Mouse (Mus musculus): Measurements from ENCODE around the gene Sh2d3c. TPM values are rescaled to one million over a fixed set of nuclear protein-coding genes. Genes with fewer than 3 reads are reported as not detected.

The Sh2d3c gene
- total and polyA plus RNA-seq, 2 experiments from 2014 or later, result 46.2 to 54.4 TPM

DNA sequence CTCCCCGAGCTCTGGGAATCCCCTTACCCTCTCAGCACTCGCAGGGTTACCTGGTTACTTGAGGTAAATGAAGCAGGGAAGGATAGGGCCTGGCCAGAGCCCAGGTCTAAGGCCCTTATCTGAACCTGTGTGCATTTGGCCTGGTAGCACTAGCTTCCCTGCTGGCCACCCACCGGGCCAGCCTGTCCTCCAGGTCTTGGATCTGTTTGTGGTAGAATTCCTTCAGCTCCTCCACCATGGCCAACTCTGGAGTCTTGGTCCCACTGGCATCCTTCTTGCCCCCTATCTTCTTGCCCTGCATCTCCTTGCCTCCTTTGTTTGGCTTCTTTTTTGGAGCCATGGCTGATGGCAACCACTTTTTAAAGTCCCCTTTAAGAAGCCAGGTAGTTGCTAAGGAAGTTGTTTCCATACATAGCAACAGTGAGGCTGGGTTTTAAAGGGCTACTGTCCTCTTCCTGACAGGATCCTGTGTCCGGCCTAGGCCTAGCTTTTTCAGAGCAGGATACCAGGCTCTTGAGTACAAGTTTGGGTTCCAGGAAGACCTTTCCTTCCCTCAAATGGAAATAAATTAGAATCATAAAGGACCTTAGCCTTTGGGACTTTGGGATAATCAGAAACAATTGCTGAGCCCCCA is 63.3 kb downstream of the Sh2d3c start, which contains the start of gene Cfap157:
Gene Cfap157 (minus strand): TSS at position 381 of the 634 bp plus-strand sequence.
- ATAC-seq (ENCODE audit: low FRiP score), result no peak
- DNase-seq (ENCODE audit: low spot score), result peak; percentile 71
- H3K9me3 ChIP-seq (ENCODE audit: low read length), result no peaks in the 10 kb centered on the region
- peak within 1 kb of the TSS; percentile 52 for H3K27ac ChIP-seq (ENCODE audit: low read depth, low read length)
- no peaks in the 10 kb centered on the region for H3K27me3 ChIP-seq (ENCODE audit: insufficient read depth, low read length)
- H3K36me3 ChIP-seq (ENCODE audit: insufficient read depth, low read length), result peaks cover 5% of the 10 kb centered on the region; the same call in 1 of the 2 replicates
- no peak for TF ChIP-seq CTCF (IDR thresholded peaks at IDR 0.05)
- peak within 1 kb of the TSS; percentile 31 for H3K4me2 ChIP-seq (ENCODE audit: low read depth, low read length, poor library complexity, severe bottlenecking)
- no peaks in the 10 kb centered on the region for H3K4me1 ChIP-seq (ENCODE audit: insufficient read depth, low read length)
- peak within 1 kb of the TSS; percentile 6; the same call in 1 of the 2 replicates for H3K4me3 ChIP-seq (ENCODE audit: low read depth, low read length)
- WGBS, result 61% methylated on average over 4 of the region's 4 CpGs
- H3K9ac ChIP-seq (replicated peaks; ENCODE audit: low read length, poor library complexity, severe bottlenecking), result no peak within 1 kb of the TSS

DNA sequence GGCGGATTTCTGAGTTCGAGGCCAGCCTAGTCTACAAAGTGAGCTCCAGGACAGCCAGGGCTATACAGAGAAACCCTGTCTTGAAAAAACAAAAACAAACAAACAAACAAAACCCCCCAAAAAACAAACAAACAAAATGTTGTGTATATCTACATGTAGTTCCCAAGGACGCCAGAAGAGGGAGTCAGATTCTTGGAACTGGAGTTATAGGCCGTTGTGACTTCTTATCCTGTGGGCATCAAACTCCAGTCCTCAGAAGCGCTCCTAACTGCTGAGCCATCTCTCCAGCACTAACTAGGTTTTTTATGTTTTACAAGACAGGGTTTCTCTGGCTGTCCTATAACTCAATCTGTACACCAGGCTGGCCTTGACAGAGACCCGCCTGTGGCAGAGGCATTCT is 66.3 kb downstream of the Sh2d3c start:
- Histone ChIP-seq H3K4me3 (ENCODE audit: low read depth, low read length) (no peak overlapping the region), H3K36me3 (ENCODE audit: insufficient read depth, low read length) (peaks cover 28% of the 10 kb centered on the region), H3K4me2 (ENCODE audit: low read depth, low read length, poor library complexity, severe bottlenecking) (no peak overlapping the region), H3K4me1 (ENCODE audit: insufficient read depth, low read length) (no peaks in the 10 kb centered on the region), H3K27me3 (ENCODE audit: insufficient read depth, low read length) (no peaks in the 10 kb centered on the region), H3K9ac (replicated peaks; ENCODE audit: low read length, poor library complexity, severe bottlenecking) (no peak overlapping the region), H3K9me3 (ENCODE audit: low read length) (no peaks in the 10 kb centered on the region), H3K27ac (ENCODE audit: low read depth, low read length) (no peak overlapping the region)
- DNase-seq (ENCODE audit: low spot score) (peak; percentile 64), ATAC-seq (ENCODE audit: low FRiP score) (no peak)
- WGBS, result 67% methylated on average over 6 of the region's 6 CpGs
- TF ChIP-seq CTCF (IDR thresholded peaks at IDR 0.05), result peak; percentile 66

DNA sequence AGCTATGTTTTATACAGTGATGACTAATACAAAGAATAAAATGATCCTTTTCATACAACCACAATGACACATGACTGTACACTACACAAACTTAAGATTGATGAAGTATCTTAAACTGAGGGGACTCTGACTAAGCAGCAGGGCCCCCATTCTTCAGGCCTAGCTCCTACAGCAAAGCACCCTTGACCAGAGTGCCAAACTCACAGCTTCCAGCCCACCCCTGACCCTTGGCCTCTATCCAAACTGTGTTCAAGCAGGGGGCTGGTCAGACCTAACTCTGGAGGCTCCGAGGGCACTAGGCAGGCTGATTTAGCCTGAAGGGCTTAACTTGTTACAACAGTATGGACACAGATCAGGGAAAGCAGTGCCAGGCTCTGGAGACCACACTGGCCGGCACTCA is 67.7 kb downstream of the Sh2d3c start:
- no peaks in the 10 kb centered on the region for H3K9me3 ChIP-seq (ENCODE audit: low read length)
- no peak overlapping the region for H3K27ac ChIP-seq (ENCODE audit: low read depth, low read length)
- ATAC-seq (ENCODE audit: low FRiP score) (no peak), DNase-seq (ENCODE audit: low spot score) (no peak)
- no peaks in the 10 kb centered on the region for H3K4me1 ChIP-seq (ENCODE audit: insufficient read depth, low read length)
- H3K27me3 ChIP-seq (ENCODE audit: insufficient read depth, low read length), result no peaks in the 10 kb centered on the region
- 60% methylated on average over 2 of the region's 2 CpGs for WGBS
- no peak overlapping the region for H3K4me3 ChIP-seq (ENCODE audit: low read depth, low read length)
- TF ChIP-seq CTCF (IDR thresholded peaks at IDR 0.05), result no peak
- H3K4me2 ChIP-seq (ENCODE audit: low read depth, low read length, poor library complexity, severe bottlenecking), result no peak overlapping the region
- no peak overlapping the region for H3K9ac ChIP-seq (replicated peaks; ENCODE audit: low read length, poor library complexity, severe bottlenecking)
- peaks cover 33% of the 10 kb centered on the region for H3K36me3 ChIP-seq (ENCODE audit: insufficient read depth, low read length)

GRCm38 (mm10) chr2:32791297-32791696 is 70.4 kb downstream of the Sh2d3c start:
- DNase-seq (ENCODE audit: low spot score) (no peak), ATAC-seq (ENCODE audit: low FRiP score) (no peak)
- Histone ChIP-seq H3K4me2 (ENCODE audit: low read depth, low read length, poor library complexity, severe bottlenecking) (no peak overlapping the region), H3K4me3 (ENCODE audit: low read depth, low read length) (no peak overlapping the region), H3K9me3 (ENCODE audit: low read length) (no peaks in the 10 kb centered on the region), H3K9ac (replicated peaks; ENCODE audit: low read length, poor library complexity, severe bottlenecking) (no peak overlapping the region), H3K27ac (ENCODE audit: low read depth, low read length) (no peak overlapping the region), H3K27me3 (ENCODE audit: insufficient read depth, low read length) (no peaks in the 10 kb centered on the region), H3K4me1 (ENCODE audit: insufficient read depth, low read length) (no peaks in the 10 kb centered on the region), H3K36me3 (ENCODE audit: insufficient read depth, low read length) (peaks cover 58% of the 10 kb centered on the region)
- 65% methylated on average over 6 of the region's 6 CpGs for WGBS
- no peak for TF ChIP-seq CTCF (IDR thresholded peaks at IDR 0.05)

- no peak overlapping the region for H3K27ac ChIP-seq (ENCODE audit: low read depth, low read length)
- ATAC-seq (ENCODE audit: low FRiP score), result no peak
- H3K27me3 ChIP-seq (ENCODE audit: insufficient read depth, low read length), result no peaks in the 10 kb centered on the region
- WGBS, result 84% methylated on average over 13 of the region's 13 CpGs
- peaks cover 78% of the 10 kb centered on the region for H3K36me3 ChIP-seq (ENCODE audit: insufficient read depth, low read length)
- H3K9me3 ChIP-seq (ENCODE audit: low read length), result no peaks in the 10 kb centered on the region
- no peak overlapping the region for H3K9ac ChIP-seq (replicated peaks; ENCODE audit: low read length, poor library complexity, severe bottlenecking)
- H3K4me1 ChIP-seq (ENCODE audit: insufficient read depth, low read length), result no peaks in the 10 kb centered on the region
- no peak for DNase-seq (ENCODE audit: low spot score)
- H3K4me2 ChIP-seq (ENCODE audit: low read depth, low read length, poor library complexity, severe bottlenecking), result no peak overlapping the region
- H3K4me3 ChIP-seq (ENCODE audit: low read depth, low read length), result no peak overlapping the region
- no peak for TF ChIP-seq CTCF (IDR thresholded peaks at IDR 0.05)
Measured at GRCm38 (mm10) chr2:32795748-32796418, 75.0 kb downstream of the Sh2d3c start.

DNA sequence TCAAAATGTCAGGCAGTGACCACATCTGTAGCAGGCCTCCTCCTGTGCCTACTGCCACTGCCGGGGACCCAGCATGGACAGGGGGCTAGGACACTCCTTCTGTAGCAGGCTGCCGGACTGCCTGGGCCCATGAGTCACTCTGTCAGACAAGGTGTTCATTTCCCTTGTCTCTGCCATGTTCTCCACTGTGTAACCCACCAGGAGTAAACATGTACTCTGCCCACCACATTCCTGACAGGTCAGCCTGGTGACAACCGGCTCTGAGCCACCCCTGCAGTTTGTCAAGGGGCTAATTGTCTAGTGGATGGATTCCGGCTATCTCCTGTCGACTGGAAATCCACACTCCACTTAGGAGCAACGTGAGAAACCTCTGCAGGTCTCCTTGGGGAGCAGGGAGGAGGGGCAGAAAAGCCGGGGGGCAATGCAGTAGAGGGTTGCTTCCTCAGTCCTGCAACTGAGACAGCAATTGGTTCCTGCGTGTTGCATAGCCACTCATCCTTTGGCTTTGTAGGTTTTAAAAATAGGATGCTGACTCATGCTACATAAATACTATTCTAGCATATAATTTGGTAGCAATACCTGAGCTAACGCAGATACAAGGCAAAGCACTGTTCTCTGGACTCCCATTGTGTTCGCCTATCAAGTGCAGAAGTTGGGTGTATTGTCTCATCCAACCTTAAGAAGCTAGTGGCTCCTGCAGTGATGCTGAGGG is 77.6 kb downstream of the Sh2d3c start:
- Histone ChIP-seq H3K9ac (replicated peaks; ENCODE audit: low read length, poor library complexity, severe bottlenecking) (no peak overlapping the region), H3K4me3 (ENCODE audit: low read depth, low read length) (no peak overlapping the region), H3K4me2 (ENCODE audit: low read depth, low read length, poor library complexity, severe bottlenecking) (no peak overlapping the region), H3K27me3 (ENCODE audit: insufficient read depth, low read length) (no peaks in the 10 kb centered on the region), H3K4me1 (ENCODE audit: insufficient read depth, low read length) (no peaks in the 10 kb centered on the region), H3K9me3 (ENCODE audit: low read length) (no peaks in the 10 kb centered on the region), H3K27ac (ENCODE audit: low read depth, low read length) (no peak overlapping the region), H3K36me3 (ENCODE audit: insufficient read depth, low read length) (peaks cover 83% of the 10 kb centered on the region)
- WGBS, result 73% methylated on average over 10 of the region's 10 CpGs
- no peak for DNase-seq (ENCODE audit: low spot score)
- no peak for TF ChIP-seq CTCF (IDR thresholded peaks at IDR 0.05)
- ATAC-seq (ENCODE audit: low FRiP score), result no peak

MicroRNA genes within 50 kb of the gene (microRNA counts, 519-probe panel; counts per million panel counts)
- microRNA mmu-miR-2861, result 528 counts per million, percentile 58 among the panel's probes with 10 or more counts

Small RNA genes within 50 kb of the gene (microRNA-seq; reads per million reads assigned to microRNA genes)
- gene Gm47291 (ENCODE audit: borderline number of aligned reads) (not detected), gene Mir2861 (ENCODE audit: borderline number of aligned reads) (not detected), gene Mir3960 (ENCODE audit: borderline number of aligned reads) (not detected), gene Mir8093 (ENCODE audit: borderline number of aligned reads) (not detected)

Other genes starting within 250 kb of the Sh2d3c start
- 21.5 and 24.4 TPM in 2 replicates for gene Fam102a, start 185.7 kb upstream of the Sh2d3c start, total RNA-seq (2014; rRNA removed)
- 6.8 and 7.2 TPM in 2 replicates for gene Fam102a, start 185.7 kb upstream of the Sh2d3c start, polyA plus RNA-seq (2015; fragmentation: Nextera tagmentation; extraction: Ambion mirVana)
- gene Dpm2, start 150.2 kb upstream of the Sh2d3c start, total RNA-seq (2014; rRNA removed), result 70.0 and 73.3 TPM in 2 replicates
- 135 and 143 TPM in 2 replicates for gene Dpm2, start 150.2 kb upstream of the Sh2d3c start, polyA plus RNA-seq (2015; fragmentation: Nextera tagmentation; extraction: Ambion mirVana)
- gene Pip5kl1, start 146.3 kb upstream of the Sh2d3c start, total RNA-seq (2014; rRNA removed), result 19.3 and 20.0 TPM in 2 replicates
- 16.5 and 26.5 TPM in 2 replicates for gene Pip5kl1, start 146.3 kb upstream of the Sh2d3c start, polyA plus RNA-seq (2015; fragmentation: Nextera tagmentation; extraction: Ambion mirVana)
- 0.16 and 0.33 TPM in 2 replicates for gene 9430097D07Rik, start 145.4 kb upstream of the Sh2d3c start, total RNA-seq (2014; rRNA removed)
- 0.69 and 0.82 TPM in 2 replicates for gene 9430097D07Rik, start 145.4 kb upstream of the Sh2d3c start, polyA plus RNA-seq (2015; fragmentation: Nextera tagmentation; extraction: Ambion mirVana)
- gene St6galnac4, start 134.0 kb upstream of the Sh2d3c start, total RNA-seq (2014; rRNA removed), result 50.9 and 51.1 TPM in 2 replicates
- 38.0 and 38.6 TPM in 2 replicates for gene St6galnac4, start 134.0 kb upstream of the Sh2d3c start, polyA plus RNA-seq (2015; fragmentation: Nextera tagmentation; extraction: Ambion mirVana)
- gene St6galnac6, start 121.3 kb upstream of the Sh2d3c start, total RNA-seq (2014; rRNA removed), result 113 and 166 TPM in 2 replicates
- 42.1 and 45.2 TPM in 2 replicates for gene St6galnac6, start 121.3 kb upstream of the Sh2d3c start, polyA plus RNA-seq (2015; fragmentation: Nextera tagmentation; extraction: Ambion mirVana)
- 99.6 and 107 TPM in 2 replicates for gene Ak1, start 99.3 kb upstream of the Sh2d3c start, total RNA-seq (2014; rRNA removed)
- gene Ak1, start 99.3 kb upstream of the Sh2d3c start, polyA plus RNA-seq (2015; fragmentation: Nextera tagmentation; extraction: Ambion mirVana), result 114 and 133 TPM in 2 replicates
- gene Eng, start 74.5 kb upstream of the Sh2d3c start, total RNA-seq (2014; rRNA removed), result 16.7 and 20.0 TPM in 2 replicates
- 20.3 and 21.3 TPM in 2 replicates for gene Eng, start 74.5 kb upstream of the Sh2d3c start, polyA plus RNA-seq (2015; fragmentation: Nextera tagmentation; extraction: Ambion mirVana)
- gene Fpgs, start 16.9 kb upstream of the Sh2d3c start, total RNA-seq (2014; rRNA removed), result 24.6 and 25.9 TPM in 2 replicates
- 25.1 and 29.6 TPM in 2 replicates for gene Fpgs, start 16.9 kb upstream of the Sh2d3c start, polyA plus RNA-seq (2015; fragmentation: Nextera tagmentation; extraction: Ambion mirVana)
- gene Cdk9, start 8.0 kb upstream of the Sh2d3c start, total RNA-seq (2014; rRNA removed), result 88.1 and 92.4 TPM in 2 replicates
- gene Cdk9, start 8.0 kb upstream of the Sh2d3c start, polyA plus RNA-seq (2015; fragmentation: Nextera tagmentation; extraction: Ambion mirVana), result 58.2 and 59.4 TPM in 2 replicates
- 2.5 and 3.8 TPM in 2 replicates for gene 6330409D20Rik, start 20.0 kb downstream of the Sh2d3c start, total RNA-seq (2014; rRNA removed)
- gene 6330409D20Rik, start 20.0 kb downstream of the Sh2d3c start, polyA plus RNA-seq (2015; fragmentation: Nextera tagmentation; extraction: Ambion mirVana), result 3.7 and 4.0 TPM in 2 replicates
- gene Tor2a, start 36.2 kb downstream of the Sh2d3c start, total RNA-seq (2014; rRNA removed), result 43.8 and 72.8 TPM in 2 replicates
- 42.0 and 44.9 TPM in 2 replicates for gene Tor2a, start 36.2 kb downstream of the Sh2d3c start, polyA plus RNA-seq (2015; fragmentation: Nextera tagmentation; extraction: Ambion mirVana)
- gene Ttc16, start 54.6 kb downstream of the Sh2d3c start, total RNA-seq (2014; rRNA removed), result 0.90 and 3.2 TPM in 2 replicates
- gene Ttc16, start 54.6 kb downstream of the Sh2d3c start, polyA plus RNA-seq (2015; fragmentation: Nextera tagmentation; extraction: Ambion mirVana), result 0.32 and 0.44 TPM in 2 replicates
- 2.1 and 2.7 TPM in 2 replicates for gene Ptrh1, start 54.7 kb downstream of the Sh2d3c start, total RNA-seq (2014; rRNA removed)
- 3.8 and 3.9 TPM in 2 replicates for gene Ptrh1, start 54.7 kb downstream of the Sh2d3c start, polyA plus RNA-seq (2015; fragmentation: Nextera tagmentation; extraction: Ambion mirVana)
- gene Cfap157, start 63.4 kb downstream of the Sh2d3c start, total RNA-seq (2014; rRNA removed), result 0.19 and 1.4 TPM in 2 replicates
- 0.48 and 1.1 TPM in 2 replicates for gene Cfap157, start 63.4 kb downstream of the Sh2d3c start, polyA plus RNA-seq (2015; fragmentation: Nextera tagmentation; extraction: Ambion mirVana)
- gene Stxbp1, start 126.2 kb downstream of the Sh2d3c start, total RNA-seq (2014; rRNA removed), result 185 and 264 TPM in 2 replicates
- gene Stxbp1, start 126.2 kb downstream of the Sh2d3c start, polyA plus RNA-seq (2015; fragmentation: Nextera tagmentation; extraction: Ambion mirVana), result 424 and 430 TPM in 2 replicates
- gene Fam129b, start 155.1 kb downstream of the Sh2d3c start, total RNA-seq (2014; rRNA removed), result 39.5 and 40.9 TPM in 2 replicates
- 17.7 and 18.1 TPM in 2 replicates for gene Fam129b, start 155.1 kb downstream of the Sh2d3c start, polyA plus RNA-seq (2015; fragmentation: Nextera tagmentation; extraction: Ambion mirVana)
- 173 and 196 TPM in 2 replicates for gene Rpl12, start 240.5 kb downstream of the Sh2d3c start, total RNA-seq (2014; rRNA removed)
- gene Rpl12, start 240.5 kb downstream of the Sh2d3c start, polyA plus RNA-seq (2015; fragmentation: Nextera tagmentation; extraction: Ambion mirVana), result 102 and 107 TPM in 2 replicates
- gene Lrsam1, start 240.6 kb downstream of the Sh2d3c start, total RNA-seq (2014; rRNA removed), result 31.4 and 37.3 TPM in 2 replicates
- 25.3 and 26.2 TPM in 2 replicates for gene Lrsam1, start 240.6 kb downstream of the Sh2d3c start, polyA plus RNA-seq (2015; fragmentation: Nextera tagmentation; extraction: Ambion mirVana)